Mouse (Mus musculus): Measurements from ENCODE around the gene Mb.

The Mb gene

GRCm38 (mm10) chr15:76987137-76987536, 63.3 kb downstream of the Mb start:
- DNase-seq (ENCODE audit: low read depth, low spot score): peak; percentile 58

GRCm38 (mm10) chr15:76982745-76983144, 67.7 kb downstream of the Mb start:
- no peak for DNase-seq (ENCODE audit: low read depth, low spot score)

GRCm38 (mm10) chr15:76979799-76980198, 70.7 kb downstream of the Mb start:
- no peak for DNase-seq (ENCODE audit: low read depth, low spot score)

GRCm38 (mm10) chr15:76976619-76977018, 73.9 kb downstream of the Mb start:
- peak; percentile 81 for DNase-seq (ENCODE audit: low read depth, low spot score)

GRCm38 (mm10) chr15:76973855-76974651, 76.4 kb downstream of the Mb start:
- peak; percentile 93 for DNase-seq (ENCODE audit: low read depth, low spot score)

GRCm38 (mm10) chr15:76973272-76973854, 77.1 kb downstream of the Mb start:
- DNase-seq (ENCODE audit: low read depth, low spot score): peak; percentile 40

GRCm38 (mm10) chr15:76972661-76973060, 77.8 kb downstream of the Mb start:
- peak; percentile 40 for DNase-seq (ENCODE audit: low read depth, low spot score)
